Mouse (Mus musculus): Measurements from ENCODE around the gene Mrps33.
A peak's percentile ranks its signal among the peaks of the same experiment; 100 is the strongest.

Gene Mrps33

GRCm38 (mm10) chr6:39810612-39811116 is at the start of gene Mrps33:
Mrps33 (minus strand) TSS chr6:39810988.
- peak; percentile 99 for DNase-seq (ENCODE audit: low read depth, low spot score)

- no peak for DNase-seq (ENCODE audit: low read depth, low spot score)
Observed at GRCm38 (mm10) chr6:39849667-39850066, 38.9 kb upstream of the Mrps33 start.

- peak; percentile 87 for DNase-seq (ENCODE audit: low read depth, low spot score)
Observed at GRCm38 (mm10) chr6:39848766-39849165, 38.0 kb upstream of the Mrps33 start.

- no peak for DNase-seq (ENCODE audit: low read depth, low spot score)
Observed at GRCm38 (mm10) chr6:39847538-39847937, 36.8 kb upstream of the Mrps33 start.

- no peak for DNase-seq (ENCODE audit: low read depth, low spot score)
Observed at GRCm38 (mm10) chr6:39843698-39844342, 33.0 kb upstream of the Mrps33 start.

- no peak for DNase-seq (ENCODE audit: low read depth, low spot score)
Observed at GRCm38 (mm10) chr6:39828736-39829135, 17.9 kb upstream of the Mrps33 start.

GRCm38 (mm10) chr6:39821241-39821640 is 10.5 kb upstream of the Mrps33 start:
- DNase-seq (ENCODE audit: low read depth, low spot score), result no peak

- DNase-seq (ENCODE audit: low read depth, low spot score), result no peak
Observed at GRCm38 (mm10) chr6:39818922-39819321, 8.1 kb upstream of the Mrps33 start.

- DNase-seq (ENCODE audit: low read depth, low spot score), result no peak
Observed at GRCm38 (mm10) chr6:39808511-39808910, 2.3 kb downstream of the Mrps33 start.

- no peak for DNase-seq (ENCODE audit: low read depth, low spot score)
Observed at GRCm38 (mm10) chr6:39807050-39807560, 3.7 kb downstream of the Mrps33 start.

- DNase-seq (ENCODE audit: low read depth, low spot score), result no peak
Observed at GRCm38 (mm10) chr6:39806336-39806735, 4.5 kb downstream of the Mrps33 start.

- DNase-seq (ENCODE audit: low read depth, low spot score), result no peak
Observed at GRCm38 (mm10) chr6:39805916-39806315, 4.9 kb downstream of the Mrps33 start.

- no peak for DNase-seq (ENCODE audit: low read depth, low spot score)
Observed at GRCm38 (mm10) chr6:39800977-39801376, 9.8 kb downstream of the Mrps33 start.

GRCm38 (mm10) chr6:39797076-39797475 is 13.7 kb downstream of the Mrps33 start:
- no peak for DNase-seq (ENCODE audit: low read depth, low spot score)

GRCm38 (mm10) chr6:39796150-39796549 is 14.6 kb downstream of the Mrps33 start:
- DNase-seq (ENCODE audit: low read depth, low spot score), result no peak

- DNase-seq (ENCODE audit: low read depth, low spot score), result no peak
Observed at GRCm38 (mm10) chr6:39791806-39792205, 19.0 kb downstream of the Mrps33 start.

- no peak for DNase-seq (ENCODE audit: low read depth, low spot score)
Observed at GRCm38 (mm10) chr6:39788408-39788807, 22.4 kb downstream of the Mrps33 start.

GRCm38 (mm10) chr6:39787783-39788182 is 23.0 kb downstream of the Mrps33 start:
- DNase-seq (ENCODE audit: low read depth, low spot score), result no peak

GRCm38 (mm10) chr6:39785944-39786343 is 24.8 kb downstream of the Mrps33 start:
- no peak for DNase-seq (ENCODE audit: low read depth, low spot score)

GRCm38 (mm10) chr6:39783521-39783920 is 27.3 kb downstream of the Mrps33 start:
- DNase-seq (ENCODE audit: low read depth, low spot score), result peak; percentile 55

GRCm38 (mm10) chr6:39782618-39783017 is 28.2 kb downstream of the Mrps33 start:
- peak; percentile 69 for DNase-seq (ENCODE audit: low read depth, low spot score)

GRCm38 (mm10) chr6:39781766-39782530 is 28.8 kb downstream of the Mrps33 start:
- no peak for DNase-seq (ENCODE audit: low read depth, low spot score)

Data from ES-CJ7 (cell line).